Mouse (Mus musculus) heart, embryonic 15.5 days (tissue): Measurements from ENCODE around the gene Aunip. TPM values are rescaled to one million over a fixed set of nuclear protein-coding genes. Genes with fewer than 3 reads are reported as not detected.

Source experiments
- ATAC-seq: fragments of 200-750 bp; cut with Nextera tagmentation; replicated peaks from 2 replicates; pipeline ENCODE4 v1.8.0; 2017; ENCODE audit warnings: low read depth, moderate TSS enrichment; ENCODE audit not compliant: insufficient number of reproducible peaks, insufficient read depth, low FRiP score
- H3K27ac ChIP-seq: fragments of 300-500 bp; sonication (generic); 2 replicates; pipeline ENCODE4 v1.5.1; 2015; ENCODE audit warnings: mild to moderate bottlenecking, inconsistent platforms
- H3K27me3 ChIP-seq: fragments of 300-500 bp; sonication (generic); 2 replicates; pipeline ENCODE4 v1.6.1; 2015; ENCODE audit warnings: inconsistent platforms
- H3K36me3 ChIP-seq: fragments of 300-500 bp; sonication (generic); 2 replicates; pipeline ENCODE4 v1.6.1; 2015; ENCODE audit warnings: mild to moderate bottlenecking, inconsistent platforms
- H3K4me1 ChIP-seq: fragments of 300-500 bp; sonication (generic); replicated peaks from 2 replicates; pipeline ENCODE4 v1.6.1; 2015; ENCODE audit warnings: inconsistent platforms
- H3K4me2 ChIP-seq: fragments of 300-500 bp; sonication (generic); 2 replicates; pipeline ENCODE4 v1.6.1; 2015; ENCODE audit warnings: inconsistent platforms, mild to moderate bottlenecking, moderate library complexity
- H3K4me3 ChIP-seq: fragments of 300-500 bp; sonication (generic); 2 replicates; pipeline ENCODE4 v1.5.1; 2015; ENCODE audit warnings: mild to moderate bottlenecking, inconsistent platforms
- H3K9ac ChIP-seq: fragments of 300-500 bp; sonication (generic); 2 replicates; pipeline ENCODE4 v1.6.1; 2015; ENCODE audit warnings: mild to moderate bottlenecking, inconsistent platforms
- H3K9me3 ChIP-seq: fragments of 300-500 bp; sonication (generic); replicated peaks from 2 replicates; pipeline ENCODE4 v1.6.1; 2016; ENCODE audit warnings: inconsistent platforms
- WGBS: fragments of 180-500 bp; shearing (Covaris S2); methylation state at CpG from one replicate; pipeline ENCODE4 v1.1.7; 2015; ENCODE audit warnings: mixed read lengths; 5-methylcytosine and 5-hydroxymethylcytosine counted together
- polyA plus RNA-seq: library from polyadenylated mRNA; unstranded; fragments of >200 nt; fragmentation: Nextera tagmentation; extraction: Ambion mirVana; gene quantifications from 2 replicates; pipeline ENCODE4 v1.2.1, GENCODE M21; 2015

The Aunip gene
- polyA plus RNA-seq, 1 experiment from 2014 or later, result 7.9 TPM

GRCm38 (mm10) chr4:134516981-134517380 is 6.2 kb downstream of the Aunip start:
- H3K27me3 ChIP-seq, result no peaks in the 10 kb centered on the region
- no peaks in the 10 kb centered on the region for H3K9me3 ChIP-seq
- no peaks in the 10 kb centered on the region; the same call in 1 of the 2 replicates for H3K36me3 ChIP-seq
- peak overlapping the region; percentile 97 for H3K27ac ChIP-seq
- H3K9ac ChIP-seq, result 0 out of 2 replicates have a peak overlapping the region, but pooled peaks have one; percentile 19
- H3K4me1 ChIP-seq, result peaks cover 44% of the 10 kb centered on the region
- peak overlapping the region; percentile 37 for H3K4me2 ChIP-seq
- ATAC-seq, result peak; percentile 85
- H3K4me3 ChIP-seq, result no peak overlapping the region
- WGBS, result 21% methylated on average over 8 of the region's 8 CpGs

- Histone ChIP-seq H3K9me3 (no peaks in the 10 kb centered on the region), H3K4me1 (peaks cover 40% of the 10 kb centered on the region), H3K4me3 (no peak overlapping the region), H3K9ac (no peak overlapping the region), H3K4me2 (peak overlapping the region; percentile 37; the same call in 1 of the 2 replicates), H3K36me3 (no peaks in the 10 kb centered on the region; the same call in 1 of the 2 replicates), H3K27me3 (no peaks in the 10 kb centered on the region), H3K27ac (peak overlapping the region; percentile 97)
- no peak for ATAC-seq
- WGBS, result 56% methylated on average over 10 of the region's 10 CpGs
These were observed 6.9 kb downstream of the Aunip start for GRCm38 (mm10) chr4:134517719-134518118.

- Histone ChIP-seq H3K27ac (no peak overlapping the region), H3K4me1 (peaks cover 35% of the 10 kb centered on the region), H3K27me3 (no peaks in the 10 kb centered on the region), H3K36me3 (peaks cover 5% of the 10 kb centered on the region; the same call in 1 of the 2 replicates), H3K4me3 (no peak overlapping the region), H3K4me2 (no peak overlapping the region), H3K9me3 (no peaks in the 10 kb centered on the region), H3K9ac (no peak overlapping the region)
- no peak for ATAC-seq
- WGBS, result 92% methylated on average over 4 of the region's 4 CpGs
These were observed 7.7 kb downstream of the Aunip start for GRCm38 (mm10) chr4:134518541-134518940.

GRCm38 (mm10) chr4:134519281-134519680 is 8.5 kb downstream of the Aunip start:
- Histone ChIP-seq H3K9me3 (no peaks in the 10 kb centered on the region), H3K4me2 (no peak overlapping the region), H3K9ac (no peak overlapping the region), H3K4me3 (no peak overlapping the region), H3K27ac (no peak overlapping the region), H3K27me3 (no peaks in the 10 kb centered on the region), H3K36me3 (peaks cover 11% of the 10 kb centered on the region), H3K4me1 (peaks cover 31% of the 10 kb centered on the region)
- no peak for ATAC-seq

GRCm38 (mm10) chr4:134523447-134523846 is 12.6 kb downstream of the Aunip start:
- Histone ChIP-seq H3K9ac (no peak overlapping the region), H3K36me3 (peaks cover 49% of the 10 kb centered on the region), H3K9me3 (no peaks in the 10 kb centered on the region), H3K27ac (no peak overlapping the region), H3K4me2 (no peak overlapping the region), H3K4me1 (0 out of 2 replicates have a peak, but pooled peaks cover 1% of the 10 kb centered on the region), H3K4me3 (no peak overlapping the region), H3K27me3 (no peaks in the 10 kb centered on the region)
- ATAC-seq, result no peak
- 77% methylated on average over 4 of the region's 4 CpGs for WGBS

- Histone ChIP-seq H3K36me3 (peaks cover 73% of the 10 kb centered on the region), H3K27me3 (no peaks in the 10 kb centered on the region), H3K4me2 (no peak overlapping the region), H3K9me3 (no peaks in the 10 kb centered on the region), H3K27ac (no peak overlapping the region), H3K4me1 (no peaks in the 10 kb centered on the region), H3K4me3 (no peak overlapping the region), H3K9ac (no peak overlapping the region)
- WGBS, result 81% methylated on average over 5 of the region's 5 CpGs
- ATAC-seq, result no peak
These were observed 15.0 kb downstream of the Aunip start for GRCm38 (mm10) chr4:134525806-134526205.

GRCm38 (mm10) chr4:134526220-134526619 is 15.4 kb downstream of the Aunip start:
- Histone ChIP-seq H3K9ac (no peak overlapping the region), H3K4me1 (no peaks in the 10 kb centered on the region), H3K9me3 (no peaks in the 10 kb centered on the region), H3K4me3 (no peak overlapping the region), H3K27ac (no peak overlapping the region), H3K36me3 (peaks cover 75% of the 10 kb centered on the region), H3K27me3 (no peaks in the 10 kb centered on the region), H3K4me2 (no peak overlapping the region)
- ATAC-seq, result no peak
- 72% methylated on average over 5 of the region's 5 CpGs for WGBS

- no peak for ATAC-seq
- 57% methylated on average over 4 of the region's 4 CpGs for WGBS
- H3K4me3 ChIP-seq, result no peak overlapping the region
- H3K9me3 ChIP-seq, result no peaks in the 10 kb centered on the region
- no peak overlapping the region for H3K4me2 ChIP-seq
- H3K27me3 ChIP-seq, result no peaks in the 10 kb centered on the region
- peaks cover 36% of the 10 kb centered on the region for H3K36me3 ChIP-seq
- no peak overlapping the region for H3K27ac ChIP-seq
- H3K4me1 ChIP-seq, result peaks cover 30% of the 10 kb centered on the region
- H3K9ac ChIP-seq, result no peak overlapping the region
These were observed 22.1 kb downstream of the Aunip start for GRCm38 (mm10) chr4:134532928-134533327.

- peak overlapping the region; percentile 94 for H3K4me2 ChIP-seq
- no peak overlapping the region for H3K9ac ChIP-seq
- H3K36me3 ChIP-seq, result peaks cover 31% of the 10 kb centered on the region
- H3K27me3 ChIP-seq, result no peaks in the 10 kb centered on the region
- H3K4me1 ChIP-seq, result peaks cover 30% of the 10 kb centered on the region
- 76% methylated on average over 4 of the region's 4 CpGs for WGBS
- peak overlapping the region; percentile 90; the same call in 1 of the 2 replicates for H3K4me3 ChIP-seq
- H3K9me3 ChIP-seq, result no peaks in the 10 kb centered on the region
- no peak for ATAC-seq
- 0 out of 2 replicates have a peak overlapping the region, but pooled peaks have one; percentile 94 for H3K27ac ChIP-seq
These were observed 22.6 kb downstream of the Aunip start for GRCm38 (mm10) chr4:134533421-134533820.

GRCm38 (mm10) chr4:134534124-134534886 is 23.5 kb downstream of the Aunip start:
- Histone ChIP-seq H3K4me3 (peak overlapping the region; percentile 90), H3K36me3 (peaks cover 25% of the 10 kb centered on the region), H3K27ac (peak overlapping the region; percentile 94), H3K27me3 (no peaks in the 10 kb centered on the region), H3K4me1 (peaks cover 30% of the 10 kb centered on the region), H3K4me2 (peak overlapping the region; percentile 94), H3K9ac (peak overlapping the region; percentile 85), H3K9me3 (no peaks in the 10 kb centered on the region)
- ATAC-seq, result peak; percentile 2; the same call in 1 of the 2 replicates
- under 1% methylated on average over 57 of the region's 57 CpGs for WGBS

- Histone ChIP-seq H3K9me3 (no peaks in the 10 kb centered on the region), H3K4me1 (peaks cover 30% of the 10 kb centered on the region), H3K27me3 (no peaks in the 10 kb centered on the region), H3K36me3 (peaks cover 24% of the 10 kb centered on the region), H3K4me2 (peak within 1 kb of the TSS; percentile 94), H3K4me3 (peak within 1 kb of the TSS; percentile 90), H3K27ac (peak within 1 kb of the TSS; percentile 94), H3K9ac (peak within 1 kb of the TSS; percentile 85)
- 1% methylated on average over 67 of the region's 71 CpGs for WGBS
- ATAC-seq, result peak; percentile 95
These were observed 24.4 kb downstream of the Aunip start, which contains the start of gene Mtfr1l for GRCm38 (mm10) chr4:134534932-134535786. Gene Mtfr1l, minus strand, starts transcription at chr4:134535387.
